Mouse (Mus musculus) heart, embryonic 14.5 days (tissue): ENCODE results near the gene B3glct. TPM values are rescaled to one million over a fixed set of nuclear protein-coding genes. Genes with fewer than 3 reads are reported as not detected.

Experiments used
- ATAC-seq: fragments of 200-750 bp; cut with Nextera tagmentation; 2 replicates; pipeline ENCODE4 v1.8.0; 2017; ENCODE audit warnings: low read depth, moderate TSS enrichment; ENCODE audit not compliant: insufficient number of reproducible peaks, insufficient read depth, low FRiP score
- H3K27ac ChIP-seq, 2 experiments: fragments of 200-500 bp in 1 of 2; fragments of 300-500 bp in 1 of 2; sonication (generic) in 1 of 2; replicated peaks in 1 of 2; 2 replicates each; pipeline ENCODE4 v1.5.1; 2012 to 2014; ENCODE audit warnings: low read depth in 2 of 2, low read length in 2 of 2, control low read depth in 1 of 2, mild to moderate bottlenecking in 1 of 2, mixed read lengths in 1 of 2; ENCODE audit not compliant: control insufficient read depth in 1 of 2, insufficient read depth in 1 of 2
- H3K27me3 ChIP-seq: fragments of 300-500 bp; sonication (generic); 2 replicates; pipeline ENCODE4 v1.6.1; 2014; ENCODE audit warnings: mild to moderate bottlenecking, low read length, control low read depth; ENCODE audit not compliant: control insufficient read depth, insufficient read depth
- H3K36me3 ChIP-seq: fragments of 300-500 bp; sonication (generic); 2 replicates; pipeline ENCODE4 v1.6.1; 2014; ENCODE audit warnings: mild to moderate bottlenecking, control low read depth, low read length, mixed read lengths; ENCODE audit not compliant: control insufficient read depth, insufficient read depth
- H3K4me1 ChIP-seq, 2 experiments: fragments of 200-500 bp in 1 of 2; fragments of 300-500 bp in 1 of 2; sonication (generic) in 1 of 2; 2 replicates each; pipeline ENCODE4 v1.6.1; 2012 to 2014; ENCODE audit warnings: low read length in 2 of 2, control low read depth in 1 of 2, mixed read lengths in 1 of 2; ENCODE audit not compliant: control insufficient read depth in 2 of 2, insufficient read depth in 2 of 2
- H3K4me2 ChIP-seq: fragments of 300-500 bp; sonication (generic); 2 replicates; pipeline ENCODE4 v1.6.1; 2014; ENCODE audit warnings: mild to moderate bottlenecking, low read length
- H3K4me3 ChIP-seq, 2 experiments: fragments of 200-500 bp in 1 of 2; fragments of 300-500 bp in 1 of 2; sonication (generic) in 1 of 2; 2 replicates each; pipeline ENCODE4 v1.5.1; 2012 to 2014; ENCODE audit warnings: low read length in 2 of 2, mild to moderate bottlenecking in 2 of 2, control low read depth in 1 of 2, low read depth in 1 of 2, moderate library complexity in 1 of 2; ENCODE audit not compliant: control insufficient read depth in 1 of 2, insufficient read depth in 1 of 2
- H3K9ac ChIP-seq: fragments of 300-500 bp; sonication (generic); 2 replicates; pipeline ENCODE4 v1.6.1; 2014; ENCODE audit warnings: mild to moderate bottlenecking, low read length
- H3K9me3 ChIP-seq: fragments of 300-500 bp; sonication (generic); 2 replicates; pipeline ENCODE4 v1.6.1; 2016; ENCODE audit warnings: low read length, control low read depth; ENCODE audit not compliant: control insufficient read depth
- WGBS: fragments of 180-500 bp; shearing (Covaris S2); extraction: QIAGEN DNeasy Blood & Tissue Kit; methylation state at CpG from one replicate; pipeline ENCODE4 v1.1.7; 2014; 5-methylcytosine and 5-hydroxymethylcytosine counted together
- polyA plus RNA-seq: library from polyadenylated mRNA; unstranded; fragments of >200 nt; fragmentation: Nextera tagmentation; extraction: Ambion mirVana; gene quantifications from 2 replicates; pipeline ENCODE4 v1.2.1, GENCODE M21; 2014

The B3glct gene
- polyA plus RNA-seq, 1 experiment from 2014 or later = 10.8 TPM

DNA sequence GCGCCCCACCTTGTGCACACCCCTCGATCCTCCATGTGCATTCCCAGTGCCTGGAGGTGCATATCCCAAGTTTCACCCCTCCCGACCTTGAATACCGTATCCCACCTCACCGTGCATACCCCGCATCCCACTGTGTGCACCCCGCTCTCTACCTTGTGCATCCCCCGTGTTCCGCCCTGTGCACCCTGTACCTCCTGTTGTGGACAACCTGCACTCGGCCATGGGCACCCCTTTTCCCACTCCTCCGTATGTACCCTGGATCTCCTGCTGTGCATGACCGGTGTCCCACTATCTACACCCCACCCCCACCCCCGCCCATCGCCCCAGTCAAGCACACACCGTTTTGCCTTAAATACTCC is 939 bp downstream of the B3glct start:
- H3K36me3 ChIP-seq = no peaks in the 10 kb centered on the region
- H3K4me2 ChIP-seq = peak overlapping the region; percentile 98
- WGBS = 2% methylated on average over 15 of the region's 15 CpGs
- H3K9me3 ChIP-seq = no peaks in the 10 kb centered on the region
- H3K4me3 ChIP-seq = peak overlapping the region; percentile 80 to 88
- peak overlapping the region; percentile 84 for H3K9ac ChIP-seq
- H3K4me1 ChIP-seq = peaks cover 4 to 7% of the 10 kb centered on the region in 2 experiments; a peak in 3 of 4 replicates
- peaks cover 3% of the 10 kb centered on the region; the same call in 1 of the 2 replicates for H3K27me3 ChIP-seq
- H3K27ac ChIP-seq = no peak overlapping the region
- no peak for ATAC-seq

DNA sequence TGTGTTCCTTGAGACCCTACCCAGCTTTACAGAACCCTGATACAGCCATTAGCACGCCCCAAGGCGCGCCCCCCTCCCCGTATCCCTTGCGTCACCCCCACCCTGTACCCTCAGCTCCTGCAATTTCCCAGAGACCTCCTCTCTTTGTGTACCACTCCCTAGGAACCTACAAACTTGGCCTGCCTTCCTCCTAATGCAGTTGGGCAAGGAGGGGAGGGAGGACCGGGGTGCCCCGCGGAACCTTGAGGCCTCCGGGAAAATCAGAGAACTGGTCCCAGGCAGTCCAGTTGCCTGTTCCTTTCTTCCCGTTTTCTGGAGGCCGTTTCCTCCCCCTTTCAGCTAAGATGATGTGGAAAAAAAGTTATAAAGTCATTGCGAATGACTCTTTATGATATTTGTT is 1.3 kb downstream of the B3glct start:
- Histone ChIP-seq H3K36me3 (no peaks in the 10 kb centered on the region), H3K9me3 (no peaks in the 10 kb centered on the region), H3K4me2 (peak overlapping the region; percentile 98), H3K9ac (no peak overlapping the region; the same call in 1 of the 2 replicates), H3K27ac (no peak overlapping the region), H3K4me3 (peak overlapping the region; percentile 17 to 80; a peak in 3 of 4 replicates), H3K4me1 (peaks cover 4 to 7% of the 10 kb centered on the region in 2 experiments; a peak in 3 of 4 replicates), H3K27me3 (peaks cover 3% of the 10 kb centered on the region; the same call in 1 of the 2 replicates)
- WGBS = 16% methylated on average over 12 of the region's 12 CpGs
- ATAC-seq = no peak

DNA sequence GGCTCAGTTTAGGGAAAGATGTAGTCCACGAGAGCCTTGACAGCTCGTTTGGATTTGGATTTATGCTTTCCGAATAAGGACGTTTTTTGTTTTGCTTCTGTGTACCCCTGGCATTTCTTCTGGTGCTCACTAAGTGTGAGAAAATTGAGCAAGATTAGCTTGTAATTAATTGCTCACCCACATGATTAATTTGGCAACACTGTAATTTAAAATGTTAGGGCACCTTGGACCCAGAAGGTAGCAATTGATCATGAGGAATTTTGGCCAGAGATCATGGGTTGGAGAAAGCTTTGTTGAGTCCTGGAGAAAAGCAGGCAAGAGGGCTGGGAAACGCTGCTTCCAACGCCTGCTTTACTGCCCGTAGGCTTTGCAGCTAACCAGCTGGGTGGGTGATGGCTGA is 1.9 kb downstream of the B3glct start:
- no peaks in the 10 kb centered on the region for H3K36me3 ChIP-seq
- no peaks in the 10 kb centered on the region for H3K9me3 ChIP-seq
- no peak for ATAC-seq
- peaks cover 3% of the 10 kb centered on the region; the same call in 1 of the 2 replicates for H3K27me3 ChIP-seq
- WGBS = 74% methylated on average over 7 of the region's 7 CpGs
- H3K27ac ChIP-seq = no peak overlapping the region
- no peak overlapping the region for H3K9ac ChIP-seq
- peaks cover 4 to 7% of the 10 kb centered on the region in 2 experiments; a peak in 3 of 4 replicates for H3K4me1 ChIP-seq
- no peak overlapping the region for H3K4me3 ChIP-seq
- no peak overlapping the region for H3K4me2 ChIP-seq

DNA sequence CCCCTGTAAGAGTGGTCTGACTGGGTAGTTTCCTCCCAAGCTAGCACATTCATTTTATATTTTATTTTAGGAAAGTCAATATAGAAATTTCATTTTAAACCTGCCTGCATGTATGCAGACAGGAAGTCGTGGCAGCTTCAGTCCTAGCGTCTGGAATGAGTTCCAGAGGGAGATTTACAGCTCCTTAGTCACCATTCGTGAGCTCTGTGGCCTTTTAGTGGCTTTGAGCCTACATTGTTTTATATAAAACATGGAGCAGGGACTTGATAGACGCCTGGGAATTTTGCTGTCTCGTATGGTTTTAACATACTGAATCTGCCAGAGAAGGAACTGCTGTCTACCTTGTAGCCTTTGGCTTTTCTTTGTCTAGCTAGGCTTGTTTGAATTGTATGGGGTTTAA is 2.9 kb downstream of the B3glct start:
- 68% methylated on average over 5 of the region's 5 CpGs for WGBS
- no peaks in the 10 kb centered on the region for H3K9me3 ChIP-seq
- H3K4me1 ChIP-seq = peaks cover 4 to 7% of the 10 kb centered on the region in 2 experiments; a peak in 3 of 4 replicates
- H3K4me2 ChIP-seq = no peak overlapping the region
- no peaks in the 10 kb centered on the region for H3K36me3 ChIP-seq
- no peak overlapping the region for H3K27ac ChIP-seq
- H3K9ac ChIP-seq = no peak overlapping the region
- H3K4me3 ChIP-seq = no peak overlapping the region
- H3K27me3 ChIP-seq = peaks cover 3% of the 10 kb centered on the region; the same call in 1 of the 2 replicates
- no peak for ATAC-seq

DNA sequence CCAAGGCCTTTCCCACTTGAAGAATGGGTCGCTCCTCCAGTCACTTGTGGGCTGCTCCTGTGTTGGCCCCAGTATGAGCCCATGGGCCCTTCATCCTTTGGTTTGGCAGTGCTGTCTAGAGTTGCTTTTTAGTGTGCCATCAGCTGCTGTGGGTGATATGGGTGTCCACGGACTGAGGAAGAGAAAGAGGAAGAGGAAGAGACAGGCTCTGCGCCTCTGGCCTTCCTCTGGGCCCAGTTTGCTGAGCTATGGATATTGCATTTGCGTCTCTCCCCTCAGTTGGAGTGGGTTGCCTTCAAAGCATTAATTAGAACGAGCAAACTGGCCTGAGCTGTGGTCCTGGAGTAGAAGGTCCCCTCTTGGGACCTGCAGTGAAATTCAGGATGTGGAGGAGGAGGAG is 11.8 kb downstream of the B3glct start:
- WGBS = 60% methylated on average over 5 of the region's 5 CpGs
- H3K36me3 ChIP-seq = no peaks in the 10 kb centered on the region
- H3K4me1 ChIP-seq = no peaks in the 10 kb centered on the region
- H3K4me3 ChIP-seq = no peak overlapping the region
- no peak overlapping the region for H3K27ac ChIP-seq
- no peak overlapping the region for H3K4me2 ChIP-seq
- H3K27me3 ChIP-seq = no peaks in the 10 kb centered on the region
- H3K9me3 ChIP-seq = no peaks in the 10 kb centered on the region
- H3K9ac ChIP-seq = no peak overlapping the region
- ATAC-seq = no peak

DNA sequence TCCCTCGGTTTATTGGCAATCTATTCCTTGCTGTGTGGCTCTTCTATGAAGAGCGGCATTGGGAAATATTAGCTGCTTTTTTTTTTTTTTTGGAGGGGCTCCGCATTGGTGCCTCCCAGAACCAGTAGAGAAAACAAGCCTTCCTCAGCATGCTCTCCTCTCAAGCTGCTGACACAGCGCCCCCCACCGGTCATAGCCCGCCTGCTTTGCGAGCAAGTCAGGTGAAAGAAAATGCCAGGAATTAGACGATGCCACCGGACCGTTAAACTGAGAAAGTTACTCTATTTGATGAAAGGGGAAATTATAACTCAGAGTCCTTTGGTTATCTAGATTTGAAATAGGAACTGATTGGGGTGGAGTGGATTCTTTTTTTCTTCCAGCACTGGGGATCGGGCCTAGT is 14.5 kb downstream of the B3glct start:
- no peaks in the 10 kb centered on the region; a peak in 1 of 4 replicates for H3K4me1 ChIP-seq
- H3K27me3 ChIP-seq = no peaks in the 10 kb centered on the region
- H3K27ac ChIP-seq = no peak overlapping the region
- no peak overlapping the region for H3K9ac ChIP-seq
- no peaks in the 10 kb centered on the region for H3K9me3 ChIP-seq
- no peak for ATAC-seq
- no peak overlapping the region for H3K4me2 ChIP-seq
- no peak overlapping the region for H3K4me3 ChIP-seq
- WGBS = 81% methylated on average over 11 of the region's 11 CpGs
- H3K36me3 ChIP-seq = no peaks in the 10 kb centered on the region

DNA sequence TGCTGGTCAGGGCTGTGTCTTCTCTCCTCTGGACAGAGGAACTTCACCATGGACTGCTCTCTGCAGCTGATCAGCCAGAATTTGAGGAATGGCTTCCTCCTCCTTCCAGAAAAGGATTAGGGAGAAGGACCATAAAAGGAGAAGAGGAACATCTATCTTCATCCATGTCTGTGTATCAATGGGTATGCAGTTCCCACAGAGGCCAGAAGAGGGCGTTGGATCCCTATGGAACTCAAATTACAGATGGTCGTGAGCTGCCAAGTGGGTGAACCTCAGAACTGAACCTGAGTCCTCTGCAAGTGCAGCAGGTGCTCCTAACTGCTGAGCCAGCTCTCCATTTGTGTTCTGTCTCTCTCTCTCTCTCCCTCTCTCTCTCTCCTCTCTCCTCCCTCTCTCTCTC is 15.2 kb downstream of the B3glct start:
- H3K4me2 ChIP-seq = no peak overlapping the region
- no peak overlapping the region for H3K9ac ChIP-seq
- 73% methylated on average over 2 of the region's 2 CpGs for WGBS
- no peaks in the 10 kb centered on the region for H3K36me3 ChIP-seq
- no peaks in the 10 kb centered on the region for H3K9me3 ChIP-seq
- H3K27me3 ChIP-seq = no peaks in the 10 kb centered on the region
- no peak overlapping the region for H3K27ac ChIP-seq
- no peak for ATAC-seq
- H3K4me3 ChIP-seq = no peak overlapping the region
- H3K4me1 ChIP-seq = no peaks in the 10 kb centered on the region; a peak in 1 of 4 replicates

DNA sequence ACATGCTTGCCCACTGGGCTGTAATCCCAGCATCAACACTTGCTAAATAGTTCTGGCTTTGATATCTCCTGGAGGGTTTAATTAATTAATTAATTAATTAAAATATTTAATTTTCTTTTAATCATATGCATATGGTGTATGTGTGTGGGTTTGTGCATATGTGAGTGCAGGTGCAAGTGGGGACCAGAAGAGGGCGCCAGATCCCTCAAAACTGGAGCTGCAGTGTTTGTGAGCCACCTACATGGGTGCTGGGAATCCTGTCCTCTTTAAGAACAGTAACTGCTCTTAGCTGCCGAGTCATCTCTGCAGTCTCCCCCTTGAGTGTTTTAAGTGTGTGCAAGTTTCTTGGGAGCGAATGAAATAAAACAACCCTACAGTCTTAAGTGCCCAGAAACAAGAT is 15.9 kb downstream of the B3glct start:
- H3K4me2 ChIP-seq = no peak overlapping the region
- H3K27me3 ChIP-seq = no peaks in the 10 kb centered on the region
- H3K36me3 ChIP-seq = no peaks in the 10 kb centered on the region
- H3K9me3 ChIP-seq = no peaks in the 10 kb centered on the region
- no peak overlapping the region for H3K27ac ChIP-seq
- 72% methylated on average over 3 of the region's 3 CpGs for WGBS
- no peak overlapping the region for H3K4me3 ChIP-seq
- no peak for ATAC-seq
- H3K4me1 ChIP-seq = no peaks in the 10 kb centered on the region; a peak in 1 of 4 replicates
- H3K9ac ChIP-seq = no peak overlapping the region
